Mouse (Mus musculus): ENCODE measurements around the gene Rasgef1c. TPM values are rescaled to one million over a fixed set of nuclear protein-coding genes. Genes with fewer than 3 reads are reported as not detected.

The Rasgef1c gene
- total RNA-seq (2014; rRNA removed; ENCODE audit: low replicate concordance) (1.7 TPM in 1 of 2 replicates, not detected in the other), polyA plus RNA-seq (2015; fragmentation: Nextera tagmentation; extraction: Ambion mirVana) (not detected in 2 replicates)

- Histone ChIP-seq H3K4me2 (ENCODE audit: low read depth, low read length) (peak within 1 kb of the TSS; percentile 100), H3K27me3 (ENCODE audit: control insufficient read depth, insufficient read depth, low read length) (peaks cover 44% of the 10 kb centered on the region), H3K27ac (ENCODE audit: low read depth) (no peak within 1 kb of the TSS), H3K4me3 (ENCODE audit: low read depth, low read length) (peak within 1 kb of the TSS; percentile 69), H3K4me1 (ENCODE audit: control insufficient read depth, insufficient read depth) (peaks cover 4% of the 10 kb centered on the region; the same call in 1 of the 2 replicates), H3K9ac (replicated peaks; ENCODE audit: low read depth, low read length) (peak within 1 kb of the TSS; percentile 64), H3K36me3 (replicated peaks; ENCODE audit: control insufficient read depth, insufficient read depth, low read length) (no peaks in the 10 kb centered on the region), H3K9me3 (replicated peaks; ENCODE audit: control insufficient read depth, low read length) (0 out of 2 replicates have a peak, but pooled peaks cover 4% of the 10 kb centered on the region)
- DNase-seq (ENCODE audit: low spot score) (peak; percentile 27), ATAC-seq (ENCODE audit: insufficient read depth, low read depth) (peak; percentile 75)
- 3% methylated on average over 74 of the region's 99 CpGs for WGBS
- no peak for TF ChIP-seq EP300 (IDR thresholded peaks at IDR 0.05; ENCODE audit: low read depth)
- TF ChIP-seq CTCF (IDR thresholded peaks at IDR 0.05; ENCODE audit: low read depth): peak; percentile 46
Observed at GRCm38 (mm10) chr11:49901659-49902458, at the start of gene Rasgef1c. Rasgef1c (plus strand) TSS chr11:49901835.

- H3K27ac ChIP-seq (ENCODE audit: low read depth): no peak overlapping the region
- H3K36me3 ChIP-seq (replicated peaks; ENCODE audit: control insufficient read depth, insufficient read depth, low read length): peaks cover 17% of the 10 kb centered on the region
- 69% methylated on average over 5 of the region's 5 CpGs for WGBS
- no peaks in the 10 kb centered on the region for H3K4me1 ChIP-seq (ENCODE audit: control insufficient read depth, insufficient read depth)
- ATAC-seq (ENCODE audit: insufficient read depth, low read depth): no peak
- H3K4me3 ChIP-seq (ENCODE audit: low read depth, low read length): no peak overlapping the region
- no peak for DNase-seq (ENCODE audit: low spot score)
- H3K27me3 ChIP-seq (ENCODE audit: control insufficient read depth, insufficient read depth, low read length): no peaks in the 10 kb centered on the region
- TF ChIP-seq CTCF (IDR thresholded peaks at IDR 0.05; ENCODE audit: low read depth) (no peak), EP300 (IDR thresholded peaks at IDR 0.05; ENCODE audit: low read depth) (no peak)
- no peak overlapping the region for H3K9ac ChIP-seq (replicated peaks; ENCODE audit: low read depth, low read length)
- no peaks in the 10 kb centered on the region for H3K9me3 ChIP-seq (replicated peaks; ENCODE audit: control insufficient read depth, low read length)
- H3K4me2 ChIP-seq (ENCODE audit: low read depth, low read length): no peak overlapping the region
Observed at GRCm38 (mm10) chr11:49855144-49855543, 46.5 kb upstream of the Rasgef1c start.

GRCm38 (mm10) chr11:49861139-49861538, 40.5 kb upstream of the Rasgef1c start:
- Histone ChIP-seq H3K27me3 (ENCODE audit: control insufficient read depth, insufficient read depth, low read length) (no peaks in the 10 kb centered on the region), H3K4me3 (ENCODE audit: low read depth, low read length) (no peak overlapping the region), H3K4me1 (ENCODE audit: control insufficient read depth, insufficient read depth) (no peaks in the 10 kb centered on the region), H3K36me3 (replicated peaks; ENCODE audit: control insufficient read depth, insufficient read depth, low read length) (peaks cover 25% of the 10 kb centered on the region), H3K4me2 (ENCODE audit: low read depth, low read length) (no peak overlapping the region), H3K27ac (ENCODE audit: low read depth) (no peak overlapping the region), H3K9me3 (replicated peaks; ENCODE audit: control insufficient read depth, low read length) (no peaks in the 10 kb centered on the region), H3K9ac (replicated peaks; ENCODE audit: low read depth, low read length) (no peak overlapping the region)
- 92% methylated on average over 4 of the region's 4 CpGs for WGBS
- ATAC-seq (ENCODE audit: insufficient read depth, low read depth) (no peak), DNase-seq (ENCODE audit: low spot score) (no peak)
- TF ChIP-seq EP300 (IDR thresholded peaks at IDR 0.05; ENCODE audit: low read depth) (no peak), CTCF (IDR thresholded peaks at IDR 0.05; ENCODE audit: low read depth) (no peak)

- TF ChIP-seq CTCF (IDR thresholded peaks at IDR 0.05; ENCODE audit: low read depth) (no peak), EP300 (IDR thresholded peaks at IDR 0.05; ENCODE audit: low read depth) (no peak)
- Histone ChIP-seq H3K36me3 (replicated peaks; ENCODE audit: control insufficient read depth, insufficient read depth, low read length) (peaks cover 39% of the 10 kb centered on the region), H3K4me2 (ENCODE audit: low read depth, low read length) (no peak overlapping the region), H3K27ac (ENCODE audit: low read depth) (no peak overlapping the region), H3K4me1 (ENCODE audit: control insufficient read depth, insufficient read depth) (no peaks in the 10 kb centered on the region), H3K9me3 (replicated peaks; ENCODE audit: control insufficient read depth, low read length) (no peaks in the 10 kb centered on the region), H3K4me3 (ENCODE audit: low read depth, low read length) (no peak overlapping the region), H3K9ac (replicated peaks; ENCODE audit: low read depth, low read length) (no peak overlapping the region), H3K27me3 (ENCODE audit: control insufficient read depth, insufficient read depth, low read length) (no peaks in the 10 kb centered on the region)
- no peak for DNase-seq (ENCODE audit: low spot score)
- ATAC-seq (ENCODE audit: insufficient read depth, low read depth): no peak
Observed at GRCm38 (mm10) chr11:49863926-49864325, 37.7 kb upstream of the Rasgef1c start.

- TF ChIP-seq CTCF (IDR thresholded peaks at IDR 0.05; ENCODE audit: low read depth) (no peak), EP300 (IDR thresholded peaks at IDR 0.05; ENCODE audit: low read depth) (no peak)
- Histone ChIP-seq H3K9ac (replicated peaks; ENCODE audit: low read depth, low read length) (no peak overlapping the region), H3K4me1 (ENCODE audit: control insufficient read depth, insufficient read depth) (no peaks in the 10 kb centered on the region), H3K9me3 (replicated peaks; ENCODE audit: control insufficient read depth, low read length) (no peaks in the 10 kb centered on the region), H3K4me2 (ENCODE audit: low read depth, low read length) (no peak overlapping the region), H3K36me3 (replicated peaks; ENCODE audit: control insufficient read depth, insufficient read depth, low read length) (peaks cover 59% of the 10 kb centered on the region), H3K4me3 (ENCODE audit: low read depth, low read length) (no peak overlapping the region), H3K27me3 (ENCODE audit: control insufficient read depth, insufficient read depth, low read length) (no peaks in the 10 kb centered on the region), H3K27ac (ENCODE audit: low read depth) (no peak overlapping the region)
- DNase-seq (ENCODE audit: low spot score): no peak
- ATAC-seq (ENCODE audit: insufficient read depth, low read depth): no peak
- WGBS: 83% methylated on average over 5 of the region's 5 CpGs
Observed at GRCm38 (mm10) chr11:49867320-49867719, 34.3 kb upstream of the Rasgef1c start.

All from heart, postnatal 0 days (tissue).